Mouse (Mus musculus): ENCODE results near the gene Gabra2.

DNA sequence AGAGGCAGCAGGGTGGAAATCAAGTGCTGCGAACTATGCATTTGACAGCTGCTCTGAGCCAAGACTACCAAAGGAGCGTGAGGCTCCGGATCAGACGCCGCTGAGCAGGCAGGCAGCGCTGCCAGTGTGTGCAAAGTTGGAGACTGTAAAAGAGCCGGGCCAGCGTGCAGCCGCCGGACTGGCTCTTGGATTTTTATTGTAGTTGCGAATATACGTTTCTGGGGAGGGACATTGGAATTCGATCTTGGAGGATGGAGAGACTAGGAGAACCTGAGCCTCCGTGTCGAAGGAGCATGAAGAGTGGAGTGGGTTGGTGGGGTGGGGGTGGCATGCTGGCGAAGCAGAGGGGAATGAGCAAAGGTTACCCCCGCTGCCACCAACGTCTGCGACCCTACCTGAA is 469 bp downstream of the Gabra2 start:
- TF ChIP-seq CTCF (IDR thresholded peaks at IDR 0.05; ENCODE audit: low read depth) (no peak), EP300 (IDR thresholded peaks at IDR 0.05; ENCODE audit: low read depth) (no peak)
